Mouse (Mus musculus): ENCODE data around the gene Rab5if. TPM values are rescaled to one million over a fixed set of nuclear protein-coding genes. Genes with fewer than 3 reads are reported as not detected.
A peak's percentile ranks its signal among the peaks of the same experiment; 100 is the strongest.
"Not testable (repeated sequence)": the region's sequence is repeated elsewhere in the genome, so short reads cannot be mapped to it uniquely, and the experiment has no call there.

The Rab5if gene
- total and polyA plus RNA-seq, 3 experiments, result 226 to 315 (median 263) TPM

DNA sequence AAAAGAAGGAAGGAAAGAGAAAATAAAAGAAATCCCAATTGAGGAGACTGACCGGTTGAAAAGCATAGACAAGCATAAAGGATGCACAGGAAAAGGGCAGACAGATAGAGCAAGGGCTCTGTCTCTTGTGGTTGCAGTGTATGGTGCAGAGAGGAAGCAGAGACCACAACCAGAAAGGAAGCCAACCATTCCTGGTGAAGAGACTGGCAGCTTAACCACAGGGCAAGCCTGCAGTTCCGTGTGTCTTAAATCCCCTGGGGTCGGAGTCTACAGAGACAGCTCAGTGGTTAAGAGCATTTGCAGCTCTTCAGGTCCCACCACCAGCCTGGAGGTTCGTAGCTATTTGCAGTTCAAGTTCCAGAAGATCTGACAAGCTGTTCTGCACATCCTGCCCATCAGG lies 55.6 kb downstream of the Rab5if start:
- Histone ChIP-seq H3K79me2 (ENCODE audit: control insufficient read depth, insufficient read depth, low read length, poor library complexity) (no peaks in the 10 kb centered on the region), H3K4me1 (ENCODE audit: control insufficient read depth in 1 of 2, insufficient read depth in 2 of 2, low read length in 2 of 2) (peaks cover 2 to 18% of the 10 kb centered on the region in 2 experiments; a peak in 3 of 4 replicates), H3K9ac (ENCODE audit: control insufficient read depth, low read depth, low read length, poor library complexity, severe bottlenecking) (no peak overlapping the region), H3K4me3 (ENCODE audit: control insufficient read depth in 1 of 2, insufficient read depth in 1 of 2, low read depth in 2 of 2, low read length in 2 of 2) (no peak overlapping the region), H3K27me3 (ENCODE audit: control insufficient read depth in 1 of 2, insufficient read depth in 2 of 2, low read length in 2 of 2) (no peaks in the 10 kb centered on the region), H3K27ac (ENCODE audit: control insufficient read depth, low read depth, low read length) (no peak overlapping the region), H3K36me3 (ENCODE audit: control insufficient read depth in 1 of 2, insufficient read depth in 2 of 2, low read length in 2 of 2) (peaks cover 0 to 14% of the 10 kb centered on the region in 2 experiments; a peak in 2 of 4 replicates), H3K9me3 (replicated peaks; ENCODE audit: insufficient read depth, low read length) (no peaks in the 10 kb centered on the region)
- peak in 1 of 2 experiments; percentile 7; a peak in 1 of 4 replicates for TF ChIP-seq EP300 (IDR thresholded peaks at IDR 0.05; ENCODE audit: low read depth in 1 of 2, low read length in 2 of 2)
- no peak for TF ChIP-seq ZMIZ1 (IDR thresholded peaks at IDR 0.05; ENCODE audit: low read depth, low read length)
- DNase-seq (ENCODE audit: low read depth, low spot score), result peak; percentile 53

DNA sequence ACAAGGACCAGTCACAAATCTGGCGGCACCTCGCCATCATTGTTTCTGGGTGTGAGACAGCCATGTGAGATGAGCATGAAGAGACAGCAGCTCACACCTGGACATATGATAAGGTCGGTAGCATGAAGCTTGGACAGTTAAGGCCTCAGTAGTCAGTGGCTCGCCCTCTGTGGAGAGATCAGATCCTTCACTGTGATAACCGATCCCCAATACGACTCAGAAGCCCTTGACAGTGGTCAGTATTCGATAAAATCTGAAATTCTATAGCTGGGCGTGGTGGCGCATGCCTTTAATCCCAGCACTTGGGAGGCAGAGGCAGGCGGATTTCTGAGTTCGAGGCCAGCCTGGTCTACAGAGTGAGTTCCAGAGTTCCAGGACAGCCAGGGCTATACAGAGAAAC lies 56.3 kb downstream of the Rab5if start:
- Histone ChIP-seq H3K4me1 (ENCODE audit: control insufficient read depth in 1 of 2, insufficient read depth in 2 of 2, low read length in 2 of 2) (peaks cover 2 to 22% of the 10 kb centered on the region in 2 experiments; a peak in 3 of 4 replicates), H3K36me3 (ENCODE audit: control insufficient read depth in 1 of 2, insufficient read depth in 2 of 2, low read length in 2 of 2) (peaks cover 0 to 16% of the 10 kb centered on the region in 2 experiments; a peak in 2 of 4 replicates)
- H3K9ac ChIP-seq (ENCODE audit: control insufficient read depth, low read depth, low read length, poor library complexity, severe bottlenecking); H3K27ac ChIP-seq (ENCODE audit: control insufficient read depth, low read depth, low read length); H3K4me3 ChIP-seq (ENCODE audit: control insufficient read depth in 1 of 2, insufficient read depth in 1 of 2, low read depth in 2 of 2, low read length in 2 of 2); H3K9me3 ChIP-seq (replicated peaks; ENCODE audit: insufficient read depth, low read length); DNase-seq (ENCODE audit: low read depth, low spot score); H3K79me2 ChIP-seq (ENCODE audit: control insufficient read depth, insufficient read depth, low read length, poor library complexity); H3K27me3 ChIP-seq (ENCODE audit: control insufficient read depth in 1 of 2, insufficient read depth in 2 of 2, low read length in 2 of 2): not testable (repeated sequence)

DNA sequence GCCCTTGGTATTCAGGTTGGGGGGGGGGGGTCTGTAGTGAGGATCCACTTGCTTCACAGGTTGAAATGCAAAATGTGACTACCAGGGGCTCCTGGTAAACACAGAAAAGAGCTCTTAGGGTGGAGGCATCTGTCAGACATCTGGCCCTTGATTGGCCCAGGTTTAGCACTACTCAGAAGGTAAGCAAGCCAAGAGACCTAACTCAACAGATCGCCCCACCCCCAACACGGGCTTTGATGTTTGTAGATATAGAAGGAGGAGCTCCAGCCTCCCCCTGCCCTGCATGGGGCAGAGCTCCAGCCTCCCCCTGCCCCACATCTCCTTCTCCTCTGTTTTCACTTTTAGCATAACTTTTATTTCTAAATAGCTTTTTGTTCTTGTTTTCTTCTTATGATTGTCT lies 56.9 kb downstream of the Rab5if start:
- no peak overlapping the region for H3K27ac ChIP-seq (ENCODE audit: control insufficient read depth, low read depth, low read length)
- no peaks in the 10 kb centered on the region for H3K27me3 ChIP-seq (ENCODE audit: control insufficient read depth in 1 of 2, insufficient read depth in 2 of 2, low read length in 2 of 2)
- H3K4me3 ChIP-seq (ENCODE audit: control insufficient read depth in 1 of 2, insufficient read depth in 1 of 2, low read depth in 2 of 2, low read length in 2 of 2), result no peak overlapping the region
- no peak for DNase-seq (ENCODE audit: low read depth, low spot score)
- peaks cover 4 to 25% of the 10 kb centered on the region in 2 experiments; a peak in 3 of 4 replicates for H3K4me1 ChIP-seq (ENCODE audit: control insufficient read depth in 1 of 2, insufficient read depth in 2 of 2, low read length in 2 of 2)
- TF ChIP-seq CTCF (IDR thresholded peaks at IDR 0.05 in 2 of 3, conservative IDR thresholded peaks at IDR 0.05 in 1 of 3; ENCODE audit: control insufficient read depth in 1 of 3, insufficient read depth in 1 of 3, low read depth in 2 of 3, low read length in 3 of 3, poor library complexity in 1 of 3, severe bottlenecking in 1 of 3) (no peak), CHD2 (IDR thresholded peaks at IDR 0.05; ENCODE audit: low read length) (no peak), POLR2AphosphoS2 (IDR thresholded peaks at IDR 0.05; ENCODE audit: low read length) (no peak), SMC3 (IDR thresholded peaks at IDR 0.05; ENCODE audit: low read depth, low read length) (no peak), MYC (IDR thresholded peaks at IDR 0.05; ENCODE audit: low read depth, low read length) (no peak)
- H3K36me3 ChIP-seq (ENCODE audit: control insufficient read depth in 1 of 2, insufficient read depth in 2 of 2, low read length in 2 of 2), result peaks cover 0 to 18% of the 10 kb centered on the region in 2 experiments; a peak in 2 of 4 replicates
- H3K9me3 ChIP-seq (replicated peaks; ENCODE audit: insufficient read depth, low read length), result no peaks in the 10 kb centered on the region
- H3K9ac ChIP-seq (ENCODE audit: control insufficient read depth, low read depth, low read length, poor library complexity, severe bottlenecking), result no peak overlapping the region
- no peaks in the 10 kb centered on the region for H3K79me2 ChIP-seq (ENCODE audit: control insufficient read depth, insufficient read depth, low read length, poor library complexity)

DNA sequence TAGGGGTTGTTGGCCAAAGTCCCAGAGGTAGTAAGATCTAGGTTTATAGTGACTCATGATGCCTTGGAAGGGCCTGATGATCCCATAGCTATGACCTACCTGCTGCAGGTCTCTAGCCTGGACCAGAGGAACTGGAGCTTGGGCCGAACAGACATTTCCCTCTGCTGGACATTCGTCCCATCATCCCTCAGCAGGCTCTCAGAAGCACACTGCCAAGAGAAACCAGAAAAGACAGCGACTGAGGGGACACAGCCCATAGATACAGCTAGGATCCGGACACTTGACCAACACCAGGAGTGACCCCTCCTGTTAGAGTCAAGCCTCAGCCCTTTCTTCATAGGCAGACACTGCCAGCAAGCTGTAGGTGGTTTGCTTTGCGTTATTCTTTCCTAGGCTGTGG lies 60.1 kb downstream of the Rab5if start:
- H3K79me2 ChIP-seq (ENCODE audit: control insufficient read depth, insufficient read depth, low read length, poor library complexity), result no peaks in the 10 kb centered on the region
- peaks cover 4 to 28% of the 10 kb centered on the region in 2 experiments; a peak in 3 of 4 replicates for H3K4me1 ChIP-seq (ENCODE audit: control insufficient read depth in 1 of 2, insufficient read depth in 2 of 2, low read length in 2 of 2)
- no peak overlapping the region for H3K9ac ChIP-seq (ENCODE audit: control insufficient read depth, low read depth, low read length, poor library complexity, severe bottlenecking)
- H3K27me3 ChIP-seq (ENCODE audit: control insufficient read depth in 1 of 2, insufficient read depth in 2 of 2, low read length in 2 of 2), result no peaks in the 10 kb centered on the region
- peak; percentile 30 for DNase-seq (ENCODE audit: low read depth, low spot score)
- H3K4me3 ChIP-seq (ENCODE audit: control insufficient read depth in 1 of 2, insufficient read depth in 1 of 2, low read depth in 2 of 2, low read length in 2 of 2), result no peak overlapping the region
- H3K9me3 ChIP-seq (replicated peaks; ENCODE audit: insufficient read depth, low read length), result no peaks in the 10 kb centered on the region
- TF ChIP-seq CTCF (IDR thresholded peaks at IDR 0.05 in 2 of 3, conservative IDR thresholded peaks at IDR 0.05 in 1 of 3; ENCODE audit: control insufficient read depth in 1 of 3, insufficient read depth in 1 of 3, low read depth in 2 of 3, low read length in 3 of 3, poor library complexity in 1 of 3, severe bottlenecking in 1 of 3) (no peak), CHD2 (IDR thresholded peaks at IDR 0.05; ENCODE audit: low read length) (no peak), POLR2A (IDR thresholded peaks at IDR 0.05; ENCODE audit: control insufficient read depth in 1 of 2, insufficient read depth in 1 of 2, low read depth in 1 of 2, low read length in 2 of 2, poor library complexity in 1 of 2) (no peak), MEF2A (IDR thresholded peaks at IDR 0.05; ENCODE audit: extremely low read depth, insufficient replicate concordance, low read depth, low read length, poor library complexity, severe bottlenecking) (no peak), NELFE (IDR thresholded peaks at IDR 0.05; ENCODE audit: low read depth, low read length) (no peak), TAL1 (IDR thresholded peaks at IDR 0.05; ENCODE audit: low read length) (no peak), NRF1 (IDR thresholded peaks at IDR 0.05; ENCODE audit: insufficient read depth, low read depth, low read length, poor library complexity, severe bottlenecking) (no peak), POLR2AphosphoS5 (IDR thresholded peaks at IDR 0.05; ENCODE audit: borderline replicate concordance, low read depth, low read length) (no peak), POLR2AphosphoS2 (IDR thresholded peaks at IDR 0.05; ENCODE audit: low read length) (no peak), MYB (IDR thresholded peaks at IDR 0.05; ENCODE audit: low read depth, low read length) (no peak), ZNF384 (IDR thresholded peaks at IDR 0.05; ENCODE audit: low read depth, low read length) (no peak), GABPA (IDR thresholded peaks at IDR 0.05; ENCODE audit: low read depth, low read length) (no peak), USF1 (IDR thresholded peaks at IDR 0.05; ENCODE audit: low read depth, low read length) (no peak), KAT2A (conservative IDR thresholded peaks at IDR 0.05; ENCODE audit: low read depth, low read length) (no peak)
- H3K27ac ChIP-seq (ENCODE audit: control insufficient read depth, low read depth, low read length), result peak overlapping the region; percentile 68
- peaks cover 0 to 23% of the 10 kb centered on the region in 2 experiments; a peak in 2 of 4 replicates for H3K36me3 ChIP-seq (ENCODE audit: control insufficient read depth in 1 of 2, insufficient read depth in 2 of 2, low read length in 2 of 2)

All from MEL (cell line).